Mouse (Mus musculus) left cerebral cortex, postnatal 14 days (tissue): Measurements from ENCODE around the gene Nub1. TPM values are rescaled to one million over a fixed set of nuclear protein-coding genes. Genes with fewer than 3 reads are reported as not detected.

Experiments
- DNase-seq, 2 experiments: peaks; one replicate each; pipeline ENCODE4 v3.0.0; 2021 to 2022; ENCODE audit warnings: low spot score in 2 of 2, mixed read lengths in 1 of 2
- intact Hi-C: fragments of 180-260 bp; cut with DNase I; formaldehyde crosslinking; loops from one replicate; pipeline ENCODE4 v1.15.1; 2025
- total RNA-seq, 2 experiments: library from RNA; stranded (reverse); gene quantifications; 2 replicates each; pipeline ENCODE4 v1.2.3; 2021

Nub1 gene
- total RNA-seq, 2 experiments from 2014 or later: 67.5 to 73.9 TPM

- intact Hi-C loops: no loop called here
- DNase-seq: no peak
Measured at GRCm38 (mm10) chr5:24730986-24731385, 45.7 kb downstream of the Nub1 start.

GRCm38 (mm10) chr5:24733134-24733533, 47.8 kb downstream of the Nub1 start:
- no peak for DNase-seq
- intact Hi-C loops: no loop called here

GRCm38 (mm10) chr5:24733771-24734426, 48.6 kb downstream of the Nub1 start:
- no peak for DNase-seq
- intact Hi-C loops: no loop called here

- intact Hi-C loops: no loop called here
Measured at GRCm38 (mm10) chr5:24737595-24737994, 52.3 kb downstream of the Nub1 start.

GRCm38 (mm10) chr5:24738517-24738916, 53.2 kb downstream of the Nub1 start:
- DNase-seq: no peak
- intact Hi-C loops: no loop called here

More at GRCm38 (mm10) chr5:24737595-24737994, 52.3 kb downstream of the Nub1 start:
- no peak for DNase-seq

- peak; percentile 56 to 60 for DNase-seq
- intact Hi-C loops: no loop called here
Measured at GRCm38 (mm10) chr5:24739141-24739753, 53.9 kb downstream of the Nub1 start.

- intact Hi-C loops: no loop called here
- no peak for DNase-seq
Measured at GRCm38 (mm10) chr5:24741172-24741885, 56.0 kb downstream of the Nub1 start.

GRCm38 (mm10) chr5:24743956-24744355, 58.6 kb downstream of the Nub1 start:
- no peak for DNase-seq
- intact Hi-C loops: no loop called here

GRCm38 (mm10) chr5:24747533-24747932, 62.2 kb downstream of the Nub1 start:
- intact Hi-C loops: no loop called here
- no peak for DNase-seq

- intact Hi-C loops: loop anchor here (2.0 kb wide), 1 partner anchor 65 kb away; the partner anchor contains the start of gene Nub1
Measured at GRCm38 (mm10) chr5:24749731-24750130, 64.4 kb downstream of the Nub1 start.

GRCm38 (mm10) chr5:24750321-24751304, 65.3 kb downstream of the Nub1 start:
- DNase-seq: peak; percentile 86 to 87
- intact Hi-C loops: loop anchor here (2.0 kb wide), 1 partner anchor 66 kb away; the partner anchor contains the start of gene Nub1

More at GRCm38 (mm10) chr5:24749731-24750130, 64.4 kb downstream of the Nub1 start:
- no peak for DNase-seq

- intact Hi-C loops: loop anchor here (2.0 kb wide), 1 partner anchor 67 kb away; the partner anchor contains the start of gene Nub1
- DNase-seq: peak; percentile 48 to 62
Measured at GRCm38 (mm10) chr5:24751305-24752174, 66.2 kb downstream of the Nub1 start.

- intact Hi-C loops: no loop called here
- no peak for DNase-seq
Measured at GRCm38 (mm10) chr5:24752175-24752498, 66.8 kb downstream of the Nub1 start.

GRCm38 (mm10) chr5:24756931-24757330, 71.6 kb downstream of the Nub1 start:
- no peak for DNase-seq
- intact Hi-C loops: no loop called here

- no peak for DNase-seq
- intact Hi-C loops: no loop called here
Measured at GRCm38 (mm10) chr5:24757816-24758215, 72.5 kb downstream of the Nub1 start, which contains the start of gene Crygn. Gene Crygn (minus strand): TSS chr5:24758008.
